Mouse (Mus musculus) cerebellum, adult 9-10 months (tissue): ENCODE results near the gene Vwce.
A peak's percentile ranks its signal among the peaks of the same experiment; 100 is the strongest.

Source experiments
- DNase-seq: peaks from one replicate; pipeline ENCODE4 v3.0.0; 2022

Vwce gene

DNA sequence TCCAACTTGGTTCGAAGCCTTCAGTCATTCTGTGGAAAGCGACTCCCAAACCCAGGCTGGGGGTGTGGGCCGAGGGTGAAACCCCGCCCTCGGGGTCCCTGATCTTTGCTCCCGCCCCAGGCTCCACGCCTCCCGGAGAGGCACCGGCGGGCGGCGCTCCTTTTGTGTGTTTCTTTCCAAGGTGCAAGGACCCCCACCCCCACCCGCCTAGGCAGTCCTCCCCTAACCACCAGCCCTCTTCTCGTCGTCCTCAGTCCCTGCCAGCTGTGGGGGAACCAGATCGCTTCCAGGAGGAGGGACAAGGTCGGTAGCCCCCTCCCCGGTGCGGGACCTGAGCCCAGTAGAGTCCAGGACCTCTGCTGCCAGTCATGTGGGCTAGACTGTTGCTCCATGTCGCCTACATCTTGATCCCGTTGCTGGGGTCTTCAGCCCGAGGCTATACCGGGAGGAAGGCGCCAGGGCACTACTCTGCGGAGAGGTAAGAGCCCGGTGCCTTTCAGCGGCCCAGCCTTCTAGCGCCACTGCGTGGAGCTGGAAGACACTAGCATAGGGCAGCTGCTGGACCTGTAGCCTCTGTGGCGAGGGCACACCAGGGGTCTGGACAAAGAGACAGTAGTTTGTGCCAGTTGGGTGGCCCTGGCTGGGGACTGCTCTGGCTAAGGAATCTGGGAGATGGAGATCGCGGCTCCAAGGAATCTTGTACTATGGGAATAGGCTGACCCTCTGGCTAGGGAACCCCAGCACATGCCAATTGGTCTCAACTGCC lies at the start of gene Vwce:
TSS of gene Vwce (plus strand) at position 108 of the 766 bp plus-strand sequence.
- DNase-seq = peak; percentile 54

DNA sequence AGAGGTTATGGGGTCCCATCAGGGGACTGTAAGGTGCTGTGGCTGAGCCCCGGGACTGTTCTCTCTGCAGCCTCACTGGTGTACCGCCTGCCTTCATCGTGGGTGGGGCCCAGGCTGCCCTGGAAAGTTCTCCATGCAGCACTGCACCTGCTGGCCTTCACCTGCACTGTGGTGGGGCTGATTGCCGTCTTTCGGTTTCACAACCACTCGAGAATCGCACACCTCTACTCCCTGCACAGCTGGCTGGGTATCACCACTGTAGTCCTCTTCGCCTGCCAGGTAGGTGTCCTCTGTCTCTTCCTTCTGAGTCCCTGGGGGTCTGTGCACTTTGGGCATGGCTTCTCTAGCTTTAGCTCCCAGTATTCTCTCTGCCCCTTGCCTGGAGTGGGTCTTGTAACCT lies 48.9 kb upstream of the Vwce start:
- DNase-seq = no peak

DNA sequence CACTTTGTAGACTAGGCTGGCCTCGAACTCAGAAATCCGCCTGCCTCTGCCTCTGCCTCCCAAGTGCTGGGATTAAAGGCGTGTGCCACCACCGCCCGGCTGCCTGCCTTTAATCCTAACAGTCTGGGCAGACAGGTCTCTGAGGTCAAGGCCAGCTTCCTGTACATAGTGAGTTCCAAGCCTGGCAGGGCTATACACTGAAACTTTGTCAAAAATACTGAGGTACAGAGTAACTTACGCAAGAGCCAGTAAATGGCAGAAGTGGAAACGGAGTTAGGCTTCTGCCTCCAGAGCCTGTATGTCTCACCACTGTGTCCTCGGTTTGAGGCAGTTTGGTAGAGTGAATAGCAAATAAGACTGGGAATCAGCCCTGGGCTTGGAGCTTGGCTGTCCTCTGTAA lies 46.8 kb upstream of the Vwce start:
- DNase-seq = no peak

DNA sequence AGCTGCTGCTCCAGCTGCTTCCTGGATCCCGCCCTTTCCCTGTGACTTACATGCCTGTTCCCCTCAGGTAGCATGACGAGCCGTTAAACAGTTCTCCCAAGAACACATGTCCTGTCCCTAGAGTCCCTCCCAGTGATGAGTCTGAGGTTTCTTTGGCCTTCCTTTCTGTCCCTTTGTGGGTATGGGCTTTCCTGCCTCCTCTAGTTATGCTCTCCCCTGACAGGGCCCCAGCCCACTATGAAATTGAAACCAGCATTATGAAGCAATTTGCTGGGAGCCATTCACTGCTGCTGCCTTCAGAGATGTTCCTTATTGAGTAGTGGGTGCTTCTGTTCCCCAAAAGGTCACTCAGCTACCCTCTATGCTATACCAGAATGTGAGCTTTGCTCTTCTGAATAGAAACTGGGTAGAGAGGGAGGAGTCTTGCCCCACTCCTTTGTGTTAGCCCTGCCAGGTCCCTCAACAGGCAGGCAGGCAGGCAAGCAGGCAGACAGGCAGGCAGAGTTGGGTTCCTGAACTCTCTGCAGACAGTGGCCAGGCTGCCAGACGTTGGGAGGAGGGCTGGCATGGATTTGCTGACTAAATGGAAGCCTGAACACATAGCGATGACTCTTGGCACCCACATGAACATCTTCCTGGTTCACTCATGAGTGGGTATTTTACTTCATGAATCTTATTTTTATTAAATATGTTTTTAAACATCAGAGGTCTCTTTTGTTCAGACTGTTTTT lies 44.7 kb upstream of the Vwce start:
- no peak for DNase-seq

DNA sequence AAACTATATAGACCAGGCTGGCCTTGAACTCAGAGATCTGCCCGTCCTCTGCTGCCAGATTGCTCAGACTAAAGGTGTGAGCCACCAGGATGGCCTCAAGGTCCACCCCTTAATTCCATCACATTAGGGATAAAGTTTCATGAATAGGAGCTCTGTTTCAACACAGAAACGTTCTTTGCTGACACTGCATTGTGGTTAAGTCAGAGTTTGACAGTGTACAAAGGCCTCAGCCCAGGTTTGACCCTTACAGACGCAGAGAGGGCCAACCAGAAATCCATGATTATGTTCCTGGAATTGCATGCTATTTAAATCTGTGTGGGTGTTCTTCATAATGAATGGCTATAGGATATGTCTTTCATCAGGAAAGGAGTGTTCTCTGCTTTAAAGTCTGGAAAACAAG lies 43.7 kb upstream of the Vwce start:
- no peak for DNase-seq

DNA sequence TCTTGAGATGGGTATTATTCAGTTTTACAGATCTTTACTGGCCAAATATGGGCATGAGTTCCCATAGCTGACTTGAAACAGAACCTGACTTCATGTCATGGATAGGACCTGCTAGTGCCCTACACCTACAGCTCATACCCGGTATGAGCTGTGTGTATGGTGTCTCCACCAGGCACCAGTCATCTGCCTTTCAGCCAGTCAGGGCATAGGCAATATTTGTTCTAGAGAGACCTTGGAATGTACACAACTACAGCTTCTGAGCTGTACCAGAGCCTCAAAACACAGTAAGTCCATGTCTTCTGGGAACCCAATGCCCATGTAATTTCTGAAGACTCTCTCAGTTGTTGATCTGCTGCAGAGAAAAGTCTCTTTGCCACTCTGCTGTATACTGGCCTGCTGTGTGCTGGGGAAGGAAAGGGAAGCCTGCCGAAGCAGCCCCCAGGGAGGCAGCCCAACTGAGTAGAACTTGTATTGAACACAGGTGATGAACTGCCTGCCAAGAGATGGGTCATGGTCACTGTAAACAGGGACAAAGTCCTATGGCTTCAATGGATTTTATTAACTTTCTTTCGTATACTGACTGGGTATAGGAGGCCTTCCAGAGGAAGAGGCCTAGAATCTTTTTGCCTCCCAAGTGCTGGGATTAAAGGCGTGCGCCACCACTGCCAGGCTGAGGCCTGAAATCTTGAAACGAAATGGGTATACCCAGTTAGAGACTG lies 42.2 kb upstream of the Vwce start:
- DNase-seq = no peak

DNA sequence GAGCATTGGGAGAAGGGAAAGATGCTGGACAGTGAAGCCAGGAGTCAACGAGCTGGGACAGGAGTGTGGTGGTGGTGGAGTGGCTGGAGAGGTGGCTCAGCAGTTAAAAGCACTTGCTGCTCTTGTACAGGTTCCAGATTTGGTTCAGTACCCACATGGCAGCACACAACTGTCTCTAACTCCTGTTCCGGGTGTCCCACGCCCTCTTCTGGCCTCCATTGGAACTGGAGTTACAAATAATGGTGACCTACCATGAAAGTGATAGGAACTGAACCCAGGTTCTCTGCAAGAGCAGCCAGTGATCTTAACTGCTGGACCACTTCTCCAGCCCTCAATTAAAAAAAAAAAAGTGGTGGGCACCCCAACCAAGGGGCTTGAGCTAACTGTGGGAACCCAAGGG lies 35.8 kb upstream of the Vwce start:
- DNase-seq = no peak

DNA sequence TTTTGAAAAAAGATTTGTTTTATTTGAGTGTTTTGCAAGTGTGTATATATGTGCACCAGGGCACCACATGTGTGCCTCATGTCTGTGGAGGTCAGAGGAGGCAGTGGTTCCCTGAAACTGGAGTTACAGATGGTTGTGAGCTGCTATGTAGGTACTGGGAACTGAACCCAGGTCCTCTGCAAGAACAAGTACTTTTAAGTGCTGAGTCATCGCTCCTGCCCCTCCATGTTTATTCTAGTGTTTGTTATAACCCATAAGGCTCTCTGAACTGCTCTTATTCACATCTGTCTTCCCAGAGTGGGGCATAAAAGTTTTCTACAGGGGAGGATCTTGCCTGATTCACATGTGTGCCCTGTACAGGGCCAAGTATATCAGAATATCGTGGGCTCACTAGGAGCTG lies 34.4 kb upstream of the Vwce start:
- DNase-seq = no peak

DNA sequence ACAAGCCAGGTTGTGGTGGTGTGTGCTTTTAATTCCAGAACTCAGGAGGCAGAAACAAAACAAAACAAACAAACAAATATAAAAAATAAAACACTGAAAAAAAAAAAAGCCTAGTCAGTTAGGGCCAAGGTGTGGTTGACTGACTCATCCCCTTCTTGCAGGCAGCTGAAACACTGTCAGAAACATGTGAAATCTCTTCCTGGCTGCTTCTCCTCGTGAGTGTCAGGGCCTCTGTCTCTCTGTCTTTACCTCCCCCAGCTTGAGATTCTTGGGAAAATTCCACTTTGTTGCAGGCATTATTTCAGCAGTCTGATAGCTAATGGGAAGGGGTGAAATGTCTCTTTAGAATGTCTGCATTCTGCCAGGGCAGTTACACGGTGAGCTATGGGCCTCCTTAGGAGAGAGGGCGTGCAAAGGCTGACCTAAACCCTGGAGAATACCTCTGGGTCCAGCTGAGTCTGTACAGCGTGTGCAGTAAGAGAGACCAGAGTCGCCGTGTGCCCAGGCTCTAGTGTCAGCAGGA lies 31.7 kb upstream of the Vwce start:
- no peak for DNase-seq

DNA sequence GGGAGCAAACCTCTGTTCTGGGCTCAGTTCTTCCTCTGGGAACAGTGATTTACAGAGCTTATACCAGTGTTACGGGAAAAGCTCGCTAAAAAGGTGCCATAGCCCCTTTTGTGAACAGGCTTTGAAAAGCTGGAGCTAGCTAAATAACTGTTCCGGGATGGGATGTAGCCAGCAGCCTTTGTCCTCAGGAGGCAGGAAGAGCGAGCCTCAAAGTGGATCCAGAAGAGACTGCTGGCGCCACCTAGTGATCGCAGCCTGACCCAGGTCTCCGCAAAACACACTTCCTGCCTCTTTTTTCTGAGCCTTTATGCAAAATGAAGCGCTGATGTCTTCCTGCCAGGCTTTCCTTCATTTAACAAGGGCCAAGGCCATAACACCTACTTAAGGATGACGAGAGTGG lies 31.2 kb upstream of the Vwce start:
- DNase-seq = peak; percentile 92

DNA sequence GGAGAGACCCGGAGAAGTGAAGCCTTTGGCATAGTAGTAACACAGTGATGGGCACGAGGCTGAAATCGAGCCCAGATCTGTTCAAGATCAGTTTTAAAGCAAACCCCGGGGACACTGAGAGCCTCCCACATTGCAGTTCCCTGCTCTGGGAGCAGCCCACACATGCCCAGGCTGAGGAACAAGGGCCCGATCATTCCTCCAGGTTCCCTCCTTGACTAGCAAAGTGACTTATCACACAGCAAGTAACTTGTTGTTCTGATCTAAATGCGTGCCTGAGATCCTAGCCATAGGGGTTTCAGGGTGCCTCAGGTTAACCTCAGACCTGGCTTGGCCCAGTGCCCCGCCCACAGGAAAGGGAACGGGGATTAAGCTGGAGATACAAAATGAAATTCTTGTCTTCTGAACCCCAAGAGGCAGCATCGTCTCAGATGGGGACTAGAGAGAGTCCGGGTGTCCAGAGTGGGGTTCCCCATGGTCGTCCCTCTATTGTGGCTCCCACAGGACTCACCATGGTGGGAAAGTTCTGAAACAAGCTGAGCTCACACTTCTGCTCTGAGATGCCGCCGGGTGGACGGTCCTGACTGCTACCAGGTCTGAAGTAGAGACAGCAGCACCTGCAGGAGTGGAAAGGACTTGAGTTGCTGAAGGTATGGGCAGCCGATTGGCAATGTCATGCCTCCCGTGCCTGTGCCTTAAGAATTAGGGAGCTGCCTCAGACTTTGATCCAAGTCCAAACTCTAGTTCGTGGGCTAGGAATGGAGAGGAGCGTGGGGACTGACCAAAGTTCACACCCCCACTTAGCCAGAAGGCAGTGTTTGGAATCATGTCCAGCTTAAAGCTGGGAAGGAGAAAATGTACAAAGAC lies 30.1 kb upstream of the Vwce start:
- DNase-seq = peak; percentile 58

DNA sequence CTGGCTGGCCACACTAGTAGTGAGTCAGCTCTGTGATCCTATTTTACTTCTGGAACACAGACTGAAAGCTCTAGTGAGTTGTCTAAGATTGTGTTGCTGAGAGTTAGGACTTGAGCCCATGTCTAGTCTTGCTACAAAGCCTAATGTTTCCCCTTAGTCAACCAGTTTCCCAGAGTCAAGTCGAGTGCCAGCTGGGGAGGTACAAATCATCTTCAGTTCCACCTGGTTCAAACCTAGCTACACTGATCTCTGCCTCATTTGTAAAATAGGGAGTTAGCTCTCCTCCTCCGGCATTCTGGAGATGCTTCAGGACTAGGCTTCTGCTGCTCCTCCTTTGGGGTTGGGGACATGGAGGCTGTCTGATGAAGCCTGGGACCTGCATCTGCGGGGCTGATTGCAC lies 29.5 kb upstream of the Vwce start:
- peak; percentile 34 for DNase-seq

DNA sequence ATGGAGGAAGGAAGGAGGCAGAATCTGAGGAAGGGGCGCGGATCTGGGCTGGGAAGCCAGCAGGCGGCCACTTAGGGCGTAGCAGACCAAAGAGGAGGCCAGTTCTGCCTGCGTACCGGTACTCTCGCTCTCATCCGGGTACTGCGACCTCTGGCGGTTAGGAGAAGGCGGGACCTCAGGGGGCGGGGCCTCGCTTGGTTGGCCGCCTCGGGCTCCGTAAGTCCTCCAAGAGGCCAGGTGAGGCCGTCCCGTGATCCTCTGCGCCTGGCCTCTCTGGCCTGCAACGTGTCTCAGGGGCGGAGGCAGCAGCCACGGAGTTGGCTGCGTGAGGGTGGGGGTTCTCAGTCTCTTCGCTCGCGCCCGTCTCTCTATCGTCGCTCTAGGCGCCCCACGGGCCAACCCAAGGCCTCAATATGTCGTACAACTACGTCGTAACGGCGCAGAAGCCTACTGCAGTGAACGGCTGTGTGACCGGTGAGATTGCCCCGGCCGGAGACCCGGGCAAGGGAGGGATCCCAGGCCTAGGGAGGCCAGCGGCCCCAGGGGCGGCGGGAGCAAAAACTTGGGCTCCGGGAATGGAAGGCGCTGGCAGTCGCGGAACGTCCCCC lies 28.6 kb upstream of the Vwce start, which contains the start of the genes Ddb1 and Tkfc:
TSS of gene Ddb1 (plus strand) at position 35 of the 608 bp plus-strand sequence.
TSS of gene Tkfc (minus strand) at position 362 of the 608 bp plus-strand sequence.
- peak; percentile 99 for DNase-seq

DNA sequence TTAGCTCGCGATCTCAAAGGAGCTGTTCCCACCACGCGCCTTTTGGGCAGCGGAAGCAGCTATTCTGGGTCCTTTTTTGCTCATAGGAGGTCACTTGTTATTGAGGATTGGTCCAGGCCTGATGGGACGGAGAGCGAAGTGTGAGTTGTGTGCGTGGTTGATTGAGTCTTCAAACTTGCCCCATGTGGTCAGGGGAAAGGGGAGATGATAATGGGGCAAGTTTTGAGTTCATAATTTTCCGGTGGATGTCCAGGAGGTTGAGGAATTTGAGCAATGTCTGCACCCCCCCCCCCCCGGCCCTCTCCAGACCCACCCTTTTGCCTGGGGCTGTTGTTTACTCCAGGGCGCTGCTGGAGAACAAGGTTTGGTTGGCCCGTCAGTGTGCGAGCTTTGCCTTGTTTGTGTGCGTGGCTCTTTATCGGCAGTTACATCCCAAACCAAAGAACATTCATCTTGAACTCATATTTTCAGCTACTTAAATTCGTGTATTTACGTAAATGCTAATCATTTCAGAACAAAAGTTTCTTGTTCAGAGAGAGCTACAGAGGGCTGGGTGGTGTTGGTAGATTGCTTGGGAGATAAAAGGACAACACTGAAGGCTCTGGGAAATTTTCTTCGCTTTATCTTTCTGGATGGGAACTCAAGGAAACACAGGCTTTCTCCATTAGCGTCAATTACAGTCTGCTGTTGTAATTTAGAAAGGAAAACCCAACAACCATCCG lies 28.0 kb upstream of the Vwce start:
- DNase-seq = peak; percentile 34

DNA sequence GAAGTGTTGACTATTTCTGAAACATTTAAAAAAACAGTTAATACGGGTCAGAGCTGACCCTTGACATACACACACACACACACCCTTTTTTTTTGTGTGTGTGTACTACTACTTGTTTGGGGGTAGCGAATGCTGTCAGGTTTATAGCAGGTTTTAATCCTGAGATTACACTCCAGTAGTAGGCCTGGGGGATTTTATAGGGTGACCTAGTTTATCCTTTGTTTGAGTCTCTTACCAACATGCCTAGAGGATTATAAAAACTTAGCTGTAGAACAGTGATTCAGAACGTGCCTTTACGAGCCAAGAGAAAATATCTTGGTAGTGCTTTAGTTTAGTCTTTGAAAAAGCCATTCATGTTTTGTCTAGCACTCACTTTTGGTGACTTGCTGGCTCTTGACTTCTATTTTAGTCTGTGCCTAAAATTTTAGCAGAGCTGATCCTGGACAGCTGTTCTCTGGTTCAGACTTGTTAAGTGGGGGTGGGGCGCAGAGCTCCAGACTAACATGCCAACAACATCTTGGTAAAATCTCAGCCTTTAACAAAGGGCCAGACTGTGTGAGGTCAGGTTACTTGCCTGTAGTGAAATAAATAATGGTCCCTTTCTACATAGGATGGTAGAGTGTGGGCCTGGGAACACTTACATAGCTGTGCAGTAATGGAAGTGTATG lies 25.3 kb upstream of the Vwce start:
- no peak for DNase-seq

DNA sequence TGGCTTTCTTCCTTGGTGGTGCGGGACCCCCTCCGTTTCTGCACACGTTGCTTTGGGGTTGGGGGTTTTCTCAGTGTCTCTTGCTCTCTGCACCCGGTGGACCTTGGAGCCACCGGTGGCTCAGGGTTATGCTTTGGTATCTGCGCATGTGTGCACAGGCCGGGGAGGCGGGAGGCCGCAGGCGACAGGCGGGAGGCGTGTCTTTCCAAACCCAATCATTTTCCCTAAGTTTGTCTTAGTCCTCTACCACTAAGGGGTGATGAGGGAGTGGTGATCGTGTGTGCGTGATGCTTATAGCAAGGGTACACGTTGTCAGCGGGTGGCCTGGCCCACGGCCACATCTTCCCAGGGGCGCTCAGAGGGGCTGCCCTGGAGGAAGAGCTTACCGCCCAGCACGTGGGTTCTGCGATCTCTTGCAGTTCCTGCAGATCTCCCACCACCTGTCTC lies 882 bp downstream of the Vwce start:
- peak; percentile 68 for DNase-seq

DNA sequence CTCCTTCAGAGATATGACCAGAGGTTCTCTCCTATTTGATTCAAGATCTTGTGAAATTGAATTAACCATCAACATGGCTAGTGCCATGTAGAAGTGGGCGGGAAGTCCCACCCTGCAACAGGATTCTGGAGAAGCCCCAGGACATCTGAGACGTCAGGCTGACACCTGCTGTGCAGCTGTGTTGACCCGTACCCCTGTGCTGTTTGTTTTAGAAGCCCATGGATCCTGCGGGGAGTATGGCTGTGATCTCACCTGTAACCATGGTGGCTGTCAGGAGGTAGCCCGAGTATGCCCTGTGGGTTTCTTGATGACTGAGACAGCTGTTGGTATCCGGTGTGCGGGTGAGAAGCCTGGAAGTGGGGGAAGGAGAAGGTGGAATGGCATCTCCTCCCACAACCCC lies 3.8 kb downstream of the Vwce start:
- no peak for DNase-seq

DNA sequence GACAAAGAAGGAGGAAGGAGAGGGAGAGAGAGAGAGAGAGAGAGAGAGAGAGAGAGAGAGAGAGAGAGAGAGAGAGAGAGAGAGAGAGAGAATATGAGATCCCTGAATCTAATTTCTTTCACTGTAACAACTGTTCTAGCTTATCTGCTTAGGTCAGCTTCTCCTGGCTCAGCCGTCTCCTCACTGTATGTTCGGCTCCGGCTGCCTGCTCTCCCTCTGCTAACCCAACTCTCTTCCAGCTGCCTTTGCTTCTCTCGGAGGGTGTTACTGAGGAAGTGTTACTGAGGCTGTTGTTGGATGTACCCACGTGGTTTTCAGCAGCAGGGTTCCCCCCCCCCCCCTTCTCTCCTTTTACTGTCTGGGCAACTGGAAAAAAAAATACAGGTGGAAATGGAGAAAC lies 6.1 kb downstream of the Vwce start:
- DNase-seq = no peak

DNA sequence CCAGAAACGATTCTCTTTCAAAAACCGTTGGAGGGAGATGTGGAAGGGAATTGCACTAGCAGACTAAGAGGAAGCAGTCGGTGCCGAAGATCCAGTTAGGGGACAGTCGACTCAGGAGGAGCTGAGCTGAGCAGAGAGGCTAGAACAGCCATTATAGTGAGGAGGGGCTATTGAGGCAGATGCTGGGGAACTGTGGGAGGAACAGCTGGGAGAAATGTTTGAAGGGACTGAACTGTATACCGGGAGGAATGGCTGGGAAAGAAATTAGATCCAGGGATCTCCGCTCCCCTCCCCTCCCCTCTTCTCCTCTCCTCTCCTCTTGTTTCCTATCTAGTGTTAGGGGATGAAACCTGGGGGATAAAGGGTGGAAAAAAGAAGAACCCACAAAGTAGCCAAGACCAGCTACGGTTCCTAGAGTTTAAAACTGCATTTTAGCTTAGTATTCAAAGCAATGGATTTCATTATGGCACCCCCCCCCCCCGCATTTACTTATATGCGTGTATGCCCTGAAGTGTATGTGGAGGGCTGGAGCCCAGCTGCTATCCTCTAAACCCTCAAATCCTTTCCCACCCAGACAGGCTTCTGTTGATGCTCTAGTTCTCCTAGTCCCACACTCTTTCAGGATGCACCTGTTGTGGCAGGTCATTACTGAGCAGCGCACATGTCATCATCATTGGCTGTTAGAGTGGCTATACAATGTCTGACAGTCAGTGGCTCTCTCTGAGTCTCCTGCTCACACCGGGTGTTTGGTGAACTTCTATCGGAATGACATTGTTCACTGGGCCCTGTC lies 6.8 kb downstream of the Vwce start:
- no peak for DNase-seq

DNA sequence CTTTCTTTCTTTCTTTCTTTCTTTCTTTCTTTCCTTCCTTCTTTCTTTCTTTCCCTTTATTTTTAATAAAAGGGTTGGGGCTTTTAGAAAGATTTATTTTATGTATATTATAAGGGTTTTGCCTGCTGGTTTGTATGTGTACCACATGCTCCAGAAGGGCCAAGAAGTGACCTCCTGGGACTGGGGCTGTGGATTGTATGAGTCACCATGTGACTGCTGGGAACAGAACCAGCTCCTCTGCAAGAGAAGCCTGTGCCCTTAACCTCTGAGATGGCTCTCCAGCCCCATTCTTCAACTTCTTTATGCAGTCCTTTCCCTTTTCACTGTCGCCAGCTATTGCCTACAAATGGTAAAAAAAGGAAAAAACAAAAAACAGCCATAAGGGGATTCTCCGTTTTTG lies 11.6 kb downstream of the Vwce start:
- DNase-seq = no peak
